Mouse (Mus musculus): Measurements from ENCODE around the gene Tinagl1. TPM values are rescaled to one million over a fixed set of nuclear protein-coding genes. Genes with fewer than 3 reads are reported as not detected.

The Tinagl1 gene
- total and polyA plus RNA-seq, 2 experiments from 2014 or later = 7.2 to 15.1 TPM

- Histone ChIP-seq H3K27ac (no peak overlapping the region), H3K4me1 (ENCODE audit: insufficient read depth, low read length) (no peaks in the 10 kb centered on the region), H3K27me3 (ENCODE audit: insufficient read depth, low read length) (no peaks in the 10 kb centered on the region), H3K9ac (replicated peaks; ENCODE audit: low read length) (no peak overlapping the region), H3K36me3 (ENCODE audit: insufficient read depth, low read length) (no peaks in the 10 kb centered on the region), H3K9me3 (ENCODE audit: low read length) (no peaks in the 10 kb centered on the region), H3K4me2 (ENCODE audit: low read depth, low read length) (no peak overlapping the region), H3K4me3 (ENCODE audit: low read length) (no peak overlapping the region)
- no peak for DNase-seq (ENCODE audit: low spot score)
- WGBS = 80% methylated on average over 3 of the region's 3 CpGs
- ATAC-seq = no peak
- TF ChIP-seq CTCF (IDR thresholded peaks at IDR 0.05; ENCODE audit: low read depth) = no peak
Measured at GRCm38 (mm10) chr4:130154250-130154649, 20.7 kb downstream of the Tinagl1 start.

GRCm38 (mm10) chr4:130148405-130148804, 26.5 kb downstream of the Tinagl1 start:
- Histone ChIP-seq H3K4me1 (ENCODE audit: insufficient read depth, low read length) (no peaks in the 10 kb centered on the region), H3K27me3 (ENCODE audit: insufficient read depth, low read length) (no peaks in the 10 kb centered on the region), H3K9ac (replicated peaks; ENCODE audit: low read length) (no peak overlapping the region), H3K4me2 (ENCODE audit: low read depth, low read length) (no peak overlapping the region), H3K36me3 (ENCODE audit: insufficient read depth, low read length) (no peaks in the 10 kb centered on the region), H3K9me3 (ENCODE audit: low read length) (0 out of 2 replicates have a peak, but pooled peaks cover 2% of the 10 kb centered on the region), H3K4me3 (ENCODE audit: low read length) (no peak overlapping the region), H3K27ac (no peak overlapping the region)
- no peak for TF ChIP-seq CTCF (IDR thresholded peaks at IDR 0.05; ENCODE audit: low read depth)
- 80% methylated on average over 10 of the region's 10 CpGs for WGBS
- DNase-seq (ENCODE audit: low spot score) = no peak
- no peak for ATAC-seq

- Histone ChIP-seq H3K4me3 (ENCODE audit: low read length) (no peak overlapping the region), H3K36me3 (ENCODE audit: insufficient read depth, low read length) (no peaks in the 10 kb centered on the region), H3K9me3 (ENCODE audit: low read length) (0 out of 2 replicates have a peak, but pooled peaks cover 2% of the 10 kb centered on the region), H3K27me3 (ENCODE audit: insufficient read depth, low read length) (0 out of 2 replicates have a peak, but pooled peaks cover 5% of the 10 kb centered on the region), H3K27ac (no peak overlapping the region), H3K4me1 (ENCODE audit: insufficient read depth, low read length) (peaks cover 13% of the 10 kb centered on the region), H3K9ac (replicated peaks; ENCODE audit: low read length) (no peak overlapping the region), H3K4me2 (ENCODE audit: low read depth, low read length) (no peak overlapping the region)
- no peak for ATAC-seq
- 28% methylated on average over 3 of the region's 3 CpGs for WGBS
- TF ChIP-seq CTCF (IDR thresholded peaks at IDR 0.05; ENCODE audit: low read depth) = no peak
- peak; percentile 11 for DNase-seq (ENCODE audit: low spot score)
Measured at GRCm38 (mm10) chr4:130141786-130142185, 33.1 kb downstream of the Tinagl1 start.

GRCm38 (mm10) chr4:130140992-130141402, 33.9 kb downstream of the Tinagl1 start:
- H3K36me3 ChIP-seq (ENCODE audit: insufficient read depth, low read length) = no peaks in the 10 kb centered on the region
- DNase-seq (ENCODE audit: low spot score) (peak; percentile 66), ATAC-seq (peak; percentile 50)
- 0 out of 2 replicates have a peak, but pooled peaks cover 2% of the 10 kb centered on the region for H3K9me3 ChIP-seq (ENCODE audit: low read length)
- no peak overlapping the region for H3K4me3 ChIP-seq (ENCODE audit: low read length)
- H3K27ac ChIP-seq = 0 out of 2 replicates have a peak overlapping the region, but pooled peaks have one; percentile 20
- no peak overlapping the region for H3K4me2 ChIP-seq (ENCODE audit: low read depth, low read length)
- H3K9ac ChIP-seq (replicated peaks; ENCODE audit: low read length) = no peak overlapping the region; the same call in 1 of the 2 replicates
- 0 out of 2 replicates have a peak, but pooled peaks cover 5% of the 10 kb centered on the region for H3K27me3 ChIP-seq (ENCODE audit: insufficient read depth, low read length)
- peaks cover 13% of the 10 kb centered on the region for H3K4me1 ChIP-seq (ENCODE audit: insufficient read depth, low read length)
- TF ChIP-seq CTCF (IDR thresholded peaks at IDR 0.05; ENCODE audit: low read depth) = no peak
- WGBS = 44% methylated on average over 9 of the region's 9 CpGs

GRCm38 (mm10) chr4:130139214-130139492, 35.8 kb downstream of the Tinagl1 start, which contains the start of gene Hcrtr1:
Gene Hcrtr1 (minus strand): TSS chr4:130139359.
- Histone ChIP-seq H3K4me3 (ENCODE audit: low read length) (peak within 1 kb of the TSS; percentile 46), H3K36me3 (ENCODE audit: insufficient read depth, low read length) (no peaks in the 10 kb centered on the region), H3K9me3 (ENCODE audit: low read length) (no peaks in the 10 kb centered on the region), H3K27ac (no peak within 1 kb of the TSS), H3K27me3 (ENCODE audit: insufficient read depth, low read length) (0 out of 2 replicates have a peak, but pooled peaks cover 5% of the 10 kb centered on the region), H3K9ac (replicated peaks; ENCODE audit: low read length) (peak within 1 kb of the TSS; percentile 54; the same call in 1 of the 2 replicates), H3K4me2 (ENCODE audit: low read depth, low read length) (peak within 1 kb of the TSS; percentile 93), H3K4me1 (ENCODE audit: insufficient read depth, low read length) (peaks cover 13% of the 10 kb centered on the region)
- no peak; the same call in 1 of the 2 replicates for ATAC-seq
- WGBS = 1% methylated on average over 15 of the region's 15 CpGs
- peak; percentile 40 for DNase-seq (ENCODE audit: low spot score)
- no peak for TF ChIP-seq CTCF (IDR thresholded peaks at IDR 0.05; ENCODE audit: low read depth)

GRCm38 (mm10) chr4:130138441-130139213, 36.3 kb downstream of the Tinagl1 start:
- TF ChIP-seq CTCF (IDR thresholded peaks at IDR 0.05; ENCODE audit: low read depth) = peak; percentile 93
- H3K27me3 ChIP-seq (ENCODE audit: insufficient read depth, low read length) = 0 out of 2 replicates have a peak, but pooled peaks cover 5% of the 10 kb centered on the region
- 1% methylated on average over 56 of the region's 57 CpGs for WGBS

GRCm38 (mm10) chr4:130133399-130133798, 41.5 kb downstream of the Tinagl1 start:
- H3K4me2 ChIP-seq (ENCODE audit: low read depth, low read length) = no peak overlapping the region
- ATAC-seq (no peak), DNase-seq (ENCODE audit: low spot score) (peak; percentile 9)
- H3K9ac ChIP-seq (replicated peaks; ENCODE audit: low read length) = no peak overlapping the region
- WGBS = 58% methylated on average over 6 of the region's 6 CpGs
- no peaks in the 10 kb centered on the region for H3K4me1 ChIP-seq (ENCODE audit: insufficient read depth, low read length)
- no peaks in the 10 kb centered on the region for H3K27me3 ChIP-seq (ENCODE audit: insufficient read depth, low read length)
- TF ChIP-seq CTCF (IDR thresholded peaks at IDR 0.05; ENCODE audit: low read depth) = no peak
- no peaks in the 10 kb centered on the region for H3K36me3 ChIP-seq (ENCODE audit: insufficient read depth, low read length)
- no peak overlapping the region for H3K4me3 ChIP-seq (ENCODE audit: low read length)
- H3K27ac ChIP-seq = no peak overlapping the region
- no peaks in the 10 kb centered on the region for H3K9me3 ChIP-seq (ENCODE audit: low read length)

More at GRCm38 (mm10) chr4:130138441-130139213, 36.3 kb downstream of the Tinagl1 start:
- peak overlapping the region; percentile 46 for H3K4me3 ChIP-seq (ENCODE audit: low read length)
- H3K9ac ChIP-seq (replicated peaks; ENCODE audit: low read length) = peak overlapping the region; percentile 54; the same call in 1 of the 2 replicates
- ATAC-seq = peak; percentile 80
- H3K27ac ChIP-seq = no peak overlapping the region
- no peaks in the 10 kb centered on the region for H3K9me3 ChIP-seq (ENCODE audit: low read length)
- DNase-seq (ENCODE audit: low spot score) = peak; percentile 88
- no peaks in the 10 kb centered on the region for H3K36me3 ChIP-seq (ENCODE audit: insufficient read depth, low read length)
- H3K4me1 ChIP-seq (ENCODE audit: insufficient read depth, low read length) = peaks cover 13% of the 10 kb centered on the region
- H3K4me2 ChIP-seq (ENCODE audit: low read depth, low read length) = peak overlapping the region; percentile 93

All from hindbrain, postnatal 0 days (tissue).